ENCODE assay signal across 9 mouse cellular contexts in the genomic region with DNA sequence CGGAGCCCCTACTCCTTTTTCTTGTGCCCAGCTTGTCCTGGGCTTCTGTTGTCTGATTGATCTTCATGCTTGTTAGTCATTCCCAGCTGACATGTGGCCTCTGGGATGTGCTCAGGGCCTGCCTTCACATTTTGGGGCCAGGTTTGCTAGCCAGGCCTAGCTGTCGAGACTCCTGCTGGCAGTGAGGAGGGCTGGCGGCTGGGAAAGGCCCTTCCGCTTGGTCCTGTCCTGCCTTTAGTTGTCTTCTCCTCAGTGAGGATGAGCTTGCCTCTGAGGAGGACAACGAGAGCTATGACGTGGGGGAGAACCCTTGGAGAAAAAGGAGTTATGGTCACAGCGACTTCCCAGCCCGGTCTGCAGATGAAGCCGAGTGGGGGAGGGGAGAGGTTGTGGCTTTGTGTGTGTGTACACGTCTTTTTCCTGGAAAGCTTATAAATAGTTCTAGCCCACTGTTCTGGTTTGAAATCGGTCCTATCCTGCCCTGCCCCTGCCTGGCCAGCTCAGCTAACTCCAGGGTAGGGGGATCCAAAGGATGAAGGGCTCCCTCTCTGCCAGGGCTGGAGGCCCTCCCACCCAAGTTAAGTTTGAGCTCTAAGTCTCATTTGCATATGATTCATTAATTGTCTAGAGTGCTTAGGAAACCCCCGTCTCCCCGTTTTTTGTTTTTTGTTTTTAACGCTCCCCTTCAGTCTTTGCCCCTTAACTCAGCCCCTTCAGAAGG. TPM values are rescaled to one million over a fixed set of nuclear protein-coding genes. Genes with fewer than 3 reads are reported as not detected.
DNase-seq lines count a peak whose midpoint lies in the region; ATAC-seq lines count a peak whose summit lies in the region.
"Had no signal": no experiment of that assay in that cellular context is flagged by ENCODE, and none has a peak within 500 bp of the region (broad histone marks: within the 10 kb centered on the region; RNA-seq: fewer than 3 reads in every experiment).

No protein-coding gene starts in this region.

- no peaks in the 10 kb centered on the region for H3K9me3 ChIP-seq in embryonic facial prominence, embryonic 13.5 days
- no peaks in the 10 kb centered on the region for H3K9me3 ChIP-seq in midbrain, embryonic 11.5 days (ENCODE audit: control insufficient read depth, low read length)

- peak overlapping the region; percentile 91 for H3K4me2 ChIP-seq in embryonic facial prominence, embryonic 13.5 days
- H3K4me2 ChIP-seq in midbrain, embryonic 11.5 days, result no peak overlapping the region

- H3K36me3 ChIP-seq in embryonic facial prominence, embryonic 13.5 days, result peaks cover 10% of the 10 kb centered on the region
- H3K36me3 ChIP-seq in midbrain, embryonic 11.5 days (ENCODE audit: control insufficient read depth, insufficient read depth, low read length), result no peaks in the 10 kb centered on the region

- peak overlapping the region; percentile 100 for H3K27ac ChIP-seq in embryonic facial prominence, embryonic 13.5 days
- peak overlapping the region; percentile 14; the same call in 1 of the 2 replicates for H3K27ac ChIP-seq in midbrain, embryonic 11.5 days (ENCODE audit: low read depth, low read length)

- peak; percentile 53 for DNase-seq in gastrocnemius, postnatal 14 days
- no peak for DNase-seq in gastrocnemius, adult 8-10 months (ENCODE audit: low spot score in 2 of 2)
- peak; percentile 77 for DNase-seq in 3T3-L1 (ENCODE audit: low read depth, low spot score)
- no peak for DNase-seq in midbrain, embryonic 11.5 days (ENCODE audit: low spot score, missing footprints)
- DNase-seq in right cerebral cortex, adult 18-20 months, result no peak
- DNase-seq in left cerebral cortex, adult 18-20 months (ENCODE audit: low spot score in 2 of 2), result no peak

- H3K4me3 ChIP-seq in embryonic facial prominence, embryonic 13.5 days, result no peak overlapping the region
- no peak overlapping the region for H3K4me3 ChIP-seq in midbrain, embryonic 11.5 days (ENCODE audit: low read depth, low read length)

- ATAC-seq in embryonic facial prominence, embryonic 13.5 days (ENCODE audit: insufficient number of reproducible peaks, insufficient read depth, low FRiP score, low TSS enrichment, low read depth), result no peak
- ATAC-seq in inflammation-experienced regulatory T-cells, adult 6 months, result peak; percentile 18
- no peak for ATAC-seq in midbrain, embryonic 11.5 days (ENCODE audit: low FRiP score)
- ATAC-seq: Patski had no signal

- H3K9ac ChIP-seq in embryonic facial prominence, embryonic 13.5 days, result peak overlapping the region; percentile 61
- no peak overlapping the region; the same call in 1 of the 2 replicates for H3K9ac ChIP-seq in midbrain, embryonic 11.5 days (ENCODE audit: low read length)

- H3K27me3 ChIP-seq in embryonic facial prominence, embryonic 13.5 days, result no peaks in the 10 kb centered on the region
- H3K27me3 ChIP-seq in midbrain, embryonic 11.5 days (ENCODE audit: control insufficient read depth, insufficient read depth, low read length), result no peaks in the 10 kb centered on the region
- H3K27me3 ChIP-seq: Patski had no signal

- H3K4me1 ChIP-seq in embryonic facial prominence, embryonic 13.5 days, result peaks cover 96% of the 10 kb centered on the region
- H3K4me1 ChIP-seq in midbrain, embryonic 11.5 days (ENCODE audit: control insufficient read depth, insufficient read depth, low read length), result peaks cover 52% of the 10 kb centered on the region

- 30% methylated on average over 14 of the region's 14 CpGs for WGBS in embryonic facial prominence, embryonic 13.5 days
- 33% methylated on average over 14 of the region's 14 CpGs for WGBS in midbrain, embryonic 11.5 days

- intact Hi-C loops in gastrocnemius, postnatal 14 days (cut with DNase I; ENCODE audit: low total_unique reads), result no loop called here

RNA-seq across cellular contexts. Expression of a gene that starts 16.3 kb away (rescaled TPM):
- 10 to 100 TPM; 13.7 to 19.7 TPM for total RNA-seq in gastrocnemius, postnatal 14 days (2021)
- total RNA-seq in gastrocnemius, adult 8-10 months (2022), result 10 to 100 TPM in 2 of 4 experiments, 1 to 10 TPM in 2; 8.3 to 11.7 (median 9.5) TPM
- polyA plus RNA-seq in embryonic facial prominence, embryonic 13.5 days (2015; fragmentation: Nextera tagmentation; extraction: Ambion mirVana), result 39.4 and 44.7 TPM in 2 replicates
- 1 to 10 TPM; 7.4 to 8.1 (median 7.6) TPM for polyA plus RNA-seq in inflammation-experienced regulatory T-cells, adult 6 months (2017; shearing (Covaris generic))
- 13.2 and 14.8 TPM in 2 replicates for polyA plus RNA-seq in midbrain, embryonic 11.5 days (2014; fragmentation: Nextera tagmentation; extraction: Ambion mirVana)
- total RNA-seq in left cerebral cortex, adult 18-20 months (2021), result 10 to 100 TPM; 14.4 to 14.9 TPM

RNA-seq across cellular contexts. Expression of a gene that starts 36.3 kb away (rescaled TPM):
- total RNA-seq in gastrocnemius, postnatal 14 days (2021), result 1 to 10 TPM in 1 of 2 experiments, under 1 TPM in 1; 0.78 to 1.3 TPM
- total RNA-seq in gastrocnemius, adult 8-10 months (2022), result under 1 TPM in 2 of 4 experiments, not detected in 2; 0.07 to 0.13 TPM
- 26.9 and 31.5 TPM in 2 replicates for polyA plus RNA-seq in embryonic facial prominence, embryonic 13.5 days (2015; fragmentation: Nextera tagmentation; extraction: Ambion mirVana)
- 10 to 100 TPM in 1 of 3 experiments, 1 to 10 TPM in 2; 5.1 to 40.6 (median 5.2) TPM for polyA plus RNA-seq in inflammation-experienced regulatory T-cells, adult 6 months (2017; shearing (Covaris generic))
- polyA plus RNA-seq in midbrain, embryonic 11.5 days (2014; fragmentation: Nextera tagmentation; extraction: Ambion mirVana), result 44.3 and 45.0 TPM in 2 replicates
- under 1 TPM; 0.33 to 0.45 TPM for total RNA-seq in left cerebral cortex, adult 18-20 months (2021)

RNA-seq across cellular contexts. Expression of a gene that starts 38.9 kb away (rescaled TPM):
- total RNA-seq in gastrocnemius, postnatal 14 days (2021), result not detected
- not detected for total RNA-seq in gastrocnemius, adult 8-10 months (2022)
- polyA plus RNA-seq in embryonic facial prominence, embryonic 13.5 days (2015; fragmentation: Nextera tagmentation; extraction: Ambion mirVana), result 0.34 and 0.44 TPM in 2 replicates
- polyA plus RNA-seq in inflammation-experienced regulatory T-cells, adult 6 months (2017; shearing (Covaris generic)), result not detected
- not detected in 2 replicates for polyA plus RNA-seq in midbrain, embryonic 11.5 days (2014; fragmentation: Nextera tagmentation; extraction: Ambion mirVana)
- total RNA-seq in left cerebral cortex, adult 18-20 months (2021), result 1 to 10 TPM; 1.8 to 2.0 TPM

Comparison
In these comparisons a context has a peak if more than half of its experiments do, and no peak if none do; other contexts are left out.
1. DNase-seq: peak in gastrocnemius, postnatal 14 days (single experiment) and 3T3-L1 (single experiment); none in gastrocnemius, adult 8-10 months (0 of 2), midbrain, embryonic 11.5 days (single experiment), right cerebral cortex, adult 18-20 months (single experiment) and left cerebral cortex, adult 18-20 months (0 of 2).